Mouse (Mus musculus): ENCODE measurements around the gene Slc35e1. TPM values are rescaled to one million over a fixed set of nuclear protein-coding genes. Genes with fewer than 3 reads are reported as not detected.

Slc35e1 gene
- total RNA-seq, 2 experiments from 2014 or later = 24.5 to 28.3 TPM

Small RNA genes within 50 kb of the gene (microRNA-seq; reads per million reads assigned to microRNA genes)
- not detected for gene Gm28019
- 1.3 reads per million for gene Mir7068

Other genes starting within 250 kb of the Slc35e1 start
- gene Gm10282, start 187.4 kb downstream of the Slc35e1 start, total RNA-seq (2021) = 10 to 100 TPM; 29.3 to 31.8 TPM
- gene Klf2, start 173.6 kb downstream of the Slc35e1 start, total RNA-seq (2021) = 10 to 100 TPM; 40.0 to 47.7 TPM
- gene Eps15l1, start 71.2 kb downstream of the Slc35e1 start, total RNA-seq (2021) = 10 to 100 TPM; 41.6 to 51.1 TPM
- 1 to 10 TPM; 1.3 to 2.0 TPM for gene Calr3, start 48.7 kb downstream of the Slc35e1 start, total RNA-seq (2021)
- 1 to 10 TPM; 6.3 to 6.5 TPM for gene 1700030K09Rik, start 48.7 kb downstream of the Slc35e1 start, total RNA-seq (2021)
- gene Cherp, start 17.4 kb downstream of the Slc35e1 start, total RNA-seq (2021) = 10 to 100 TPM; 47.7 to 60.6 TPM
- gene Med26, start 55.7 kb upstream of the Slc35e1 start, total RNA-seq (2021) = 1 to 10 TPM; 9.4 to 9.8 TPM
- 100 to 1,000 TPM; 114 to 123 TPM for gene Smim7, start 78.5 kb upstream of the Slc35e1 start, total RNA-seq (2021)
- gene Tmem38a, start 79.4 kb upstream of the Slc35e1 start, total RNA-seq (2021) = 100 to 1,000 TPM; 536 to 560 TPM
- 1 to 10 TPM; 1.3 to 1.7 TPM for gene Nwd1, start 154.1 kb upstream of the Slc35e1 start, total RNA-seq (2021)
- 100 to 1,000 TPM; 113 to 127 TPM for gene Sin3b, start 230.7 kb upstream of the Slc35e1 start, total RNA-seq (2021)